Mouse (Mus musculus) MEL (cell line): ENCODE data around the gene Rerg. TPM values are rescaled to one million over a fixed set of nuclear protein-coding genes. Genes with fewer than 3 reads are reported as not detected.
A peak's percentile ranks its signal among the peaks of the same experiment; 100 is the strongest.

Source experiments
- DNase-seq: peaks from one replicate; pipeline ENCODE4 v3.0.0; 2011; ENCODE audit warnings: low read depth, low spot score
- H3K27ac ChIP-seq: 2 replicates; pipeline ENCODE4 v1.5.1; 2012; ENCODE audit warnings: low read depth, mild to moderate bottlenecking, control low read depth, low read length, moderate library complexity; ENCODE audit not compliant: control insufficient read depth
- H3K27me3 ChIP-seq, 2 experiments: fragments of 150-350 bp in 1 of 2; sonication (generic) in 1 of 2; 2 replicates each; pipeline ENCODE4 v1.6.1; 2012; ENCODE audit warnings: low read length in 2 of 2, mild to moderate bottlenecking in 2 of 2, improper control_type of control experiment in 1 of 2, moderate library complexity in 1 of 2; ENCODE audit not compliant: insufficient read depth in 2 of 2, control insufficient read depth in 1 of 2
- H3K36me3 ChIP-seq, 2 experiments: 2 replicates each; pipeline ENCODE4 v1.6.1; 2012 to 2014; ENCODE audit warnings: low read length in 2 of 2, improper control_type of control experiment in 1 of 2, inconsistent platforms in 1 of 2, mild to moderate bottlenecking in 1 of 2; ENCODE audit not compliant: insufficient read depth in 2 of 2, control insufficient read depth in 1 of 2
- H3K4me1 ChIP-seq, 2 experiments: fragments of 150-350 bp in 1 of 2; sonication (generic) in 1 of 2; 2 replicates each; pipeline ENCODE4 v1.6.1; 2012; ENCODE audit warnings: low read length in 2 of 2, improper control_type of control experiment in 1 of 2, mild to moderate bottlenecking in 1 of 2; ENCODE audit not compliant: insufficient read depth in 2 of 2, control insufficient read depth in 1 of 2
- H3K4me3 ChIP-seq, 2 experiments: fragments of 150-350 bp in 1 of 2; sonication (generic) in 1 of 2; 2 replicates each; pipeline ENCODE4 v1.5.1; 2012; ENCODE audit warnings: low read depth in 2 of 2, low read length in 2 of 2, mild to moderate bottlenecking in 2 of 2, moderate library complexity in 2 of 2, control low read depth in 1 of 2, improper control_type of control experiment in 1 of 2; ENCODE audit not compliant: control insufficient read depth in 1 of 2, insufficient read depth in 1 of 2
- H3K79me2 ChIP-seq: 2 replicates; pipeline ENCODE4 v1.6.1; 2012; ENCODE audit warnings: mild to moderate bottlenecking, low read length, moderate library complexity; ENCODE audit not compliant: control insufficient read depth, poor library complexity, insufficient read depth
- H3K9ac ChIP-seq: 2 replicates; pipeline ENCODE4 v1.6.1; 2012; ENCODE audit warnings: low read depth, mild to moderate bottlenecking, control low read depth, low read length, moderate library complexity; ENCODE audit not compliant: control insufficient read depth, poor library complexity, severe bottlenecking
- H3K9me3 ChIP-seq: fragments of 150-350 bp; sonication (generic); replicated peaks from 2 replicates; pipeline ENCODE4 v1.6.1; 2012; ENCODE audit warnings: mild to moderate bottlenecking, low read length, improper control_type of control experiment, moderate library complexity; ENCODE audit not compliant: insufficient read depth
- CHD1 ChIP-seq: IDR thresholded peaks from 2 replicates; pipeline ENCODE4 v1.6.1; 2012; ENCODE audit warnings: low read depth, mild to moderate bottlenecking, inconsistent platforms, low read length, improper control_type of control experiment
- CHD2 ChIP-seq: IDR thresholded peaks from 2 replicates; pipeline ENCODE4 v1.6.1; 2011; ENCODE audit warnings: low read length, improper control_type of control experiment
- CTCF ChIP-seq, 3 experiments: IDR thresholded peaks in 2 of 3; conservative IDR thresholded peaks in 1 of 3; 2 replicates each; pipeline ENCODE4 v1.5.1; 2011 to 2012; ENCODE audit warnings: low read length in 3 of 3, low read depth in 2 of 3, mild to moderate bottlenecking in 2 of 3, improper control_type of control experiment in 1 of 3, inconsistent platforms in 1 of 3, mixed read lengths in 1 of 3, moderate library complexity in 1 of 3; ENCODE audit not compliant: control insufficient read depth in 1 of 3, insufficient read depth in 1 of 3, poor library complexity in 1 of 3, severe bottlenecking in 1 of 3
- E2F4 ChIP-seq: IDR thresholded peaks from 2 replicates; pipeline ENCODE4 v1.6.1; 2011; ENCODE audit warnings: low read depth, low read length, improper control_type of control experiment, borderline replicate concordance
- ELF1 ChIP-seq: IDR thresholded peaks from 2 replicates; pipeline ENCODE4 v1.6.1; 2014; ENCODE audit warnings: low read depth, mild to moderate bottlenecking, inconsistent platforms, low read length, improper control_type of control experiment, moderate library complexity
- GABPA ChIP-seq: IDR thresholded peaks from 2 replicates; pipeline ENCODE4 v1.6.1; 2012; ENCODE audit warnings: low read depth, mild to moderate bottlenecking, inconsistent platforms, low read length, improper control_type of control experiment, moderate library complexity
- GATA1 ChIP-seq: IDR thresholded peaks from 2 replicates; pipeline ENCODE4 v1.6.1; 2011; ENCODE audit warnings: low read depth, low read length, improper control_type of control experiment
- JUND ChIP-seq: IDR thresholded peaks from 2 replicates; pipeline ENCODE4 v1.6.1; 2011; ENCODE audit warnings: low read depth, mild to moderate bottlenecking, improper control_type of control experiment, low read length
- MAZ ChIP-seq: IDR thresholded peaks from 2 replicates; pipeline ENCODE4 v1.6.1; 2012; ENCODE audit warnings: low read depth, mild to moderate bottlenecking, inconsistent platforms, low read length, improper control_type of control experiment
- NELFE ChIP-seq: IDR thresholded peaks from 2 replicates; pipeline ENCODE4 v1.6.1; 2011; ENCODE audit warnings: low read depth, low read length, improper control_type of control experiment
- POLR2AphosphoS2 ChIP-seq: IDR thresholded peaks from 2 replicates; pipeline ENCODE4 v1.6.1; 2011; ENCODE audit warnings: low read length, improper control_type of control experiment
- POLR2AphosphoS5 ChIP-seq: IDR thresholded peaks from 2 replicates; pipeline ENCODE4 v1.6.1; 2012; ENCODE audit warnings: low read depth, borderline replicate concordance, mild to moderate bottlenecking, inconsistent platforms, low read length, moderate library complexity, mixed read lengths
- SMC3 ChIP-seq: IDR thresholded peaks from 2 replicates; pipeline ENCODE4 v1.6.1; 2011; ENCODE audit warnings: low read depth, low read length, improper control_type of control experiment
- TAL1 ChIP-seq: IDR thresholded peaks from 2 replicates; pipeline ENCODE4 v1.6.1; 2012; ENCODE audit warnings: mild to moderate bottlenecking, inconsistent platforms, low read length, moderate library complexity, mixed read lengths
- ZMIZ1 ChIP-seq: IDR thresholded peaks from 2 replicates; pipeline ENCODE4 v1.6.1; 2012; ENCODE audit warnings: low read depth, mild to moderate bottlenecking, inconsistent platforms, low read length, improper control_type of control experiment, moderate library complexity
- polyA plus RNA-seq, 2 experiments: library from polyadenylated mRNA; stranded (reverse) in 1 of 2; unstranded in 1 of 2; fragments of >175 nt in 1 of 2; fragments of >200 nt in 1 of 2; gene quantifications; 2 replicates each; pipeline versions ENCODE4 v1.2.1 to v1.2.4; 2012; ENCODE audit warnings: low replicate concordance in 2 of 2, low read depth in 1 of 2; ENCODE audit not compliant: insufficient read length in 2 of 2, insufficient read depth in 1 of 2, missing spikeins in 1 of 2
- total RNA-seq: library from RNA; depleted of rRNA; stranded (reverse); fragments of 300-350 nt; gene quantifications from 2 replicates; pipeline ENCODE4 v1.2.3, GENCODE M21; 2012

The Rerg gene
- total and polyA plus RNA-seq, 3 experiments = not detected

DNA sequence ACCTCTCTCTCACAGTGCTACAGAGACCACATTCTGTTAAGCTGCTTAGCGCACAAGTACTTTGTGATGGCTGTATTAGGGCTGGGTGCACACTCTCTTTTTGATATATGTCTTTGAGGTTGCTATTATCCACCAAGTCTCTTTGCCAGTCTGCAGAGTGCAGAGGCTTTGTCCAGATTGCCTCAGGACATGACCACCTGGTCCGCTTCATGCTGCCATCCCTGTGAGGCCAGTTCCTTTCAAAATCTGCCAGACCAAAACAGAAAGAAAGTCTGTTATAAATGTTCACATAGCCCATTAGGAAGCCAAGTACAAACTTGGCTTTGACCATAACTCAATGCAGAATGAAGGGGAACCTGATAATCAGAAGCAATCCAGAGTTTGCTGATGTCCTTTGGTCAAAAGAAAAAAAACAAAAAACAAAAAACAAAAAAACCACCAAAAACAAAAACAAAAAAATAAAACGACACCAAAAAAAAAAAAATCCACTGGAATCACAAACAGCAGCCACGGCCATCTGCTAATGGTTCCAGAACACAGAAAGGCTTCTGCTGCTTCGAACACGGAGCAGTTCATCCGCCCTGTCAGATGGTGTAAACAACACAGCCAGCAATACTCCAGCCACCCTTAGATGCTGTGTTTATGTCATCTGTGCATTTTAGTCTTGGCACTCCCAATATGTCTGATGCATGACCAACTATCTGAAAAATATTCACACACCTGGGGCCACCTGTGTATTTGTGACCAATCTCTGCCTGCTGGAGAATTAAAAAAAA lies 68.2 kb downstream of the Rerg start:
- TF ChIP-seq CTCF (IDR thresholded peaks at IDR 0.05 in 2 of 3, conservative IDR thresholded peaks at IDR 0.05 in 1 of 3; ENCODE audit: control insufficient read depth in 1 of 3, insufficient read depth in 1 of 3, low read depth in 2 of 3, low read length in 3 of 3, poor library complexity in 1 of 3, severe bottlenecking in 1 of 3) = no peak
- no peak for TF ChIP-seq MAZ
- no peak for TF ChIP-seq JUND
- TF ChIP-seq POLR2AphosphoS5 = no peak
- TF ChIP-seq SMC3 = no peak
- no peak for TF ChIP-seq CHD2
- TF ChIP-seq TAL1 = no peak
- TF ChIP-seq, all 39 proteins: peak for 0
- H3K27me3 ChIP-seq = no peaks in the 10 kb centered on the region

DNA sequence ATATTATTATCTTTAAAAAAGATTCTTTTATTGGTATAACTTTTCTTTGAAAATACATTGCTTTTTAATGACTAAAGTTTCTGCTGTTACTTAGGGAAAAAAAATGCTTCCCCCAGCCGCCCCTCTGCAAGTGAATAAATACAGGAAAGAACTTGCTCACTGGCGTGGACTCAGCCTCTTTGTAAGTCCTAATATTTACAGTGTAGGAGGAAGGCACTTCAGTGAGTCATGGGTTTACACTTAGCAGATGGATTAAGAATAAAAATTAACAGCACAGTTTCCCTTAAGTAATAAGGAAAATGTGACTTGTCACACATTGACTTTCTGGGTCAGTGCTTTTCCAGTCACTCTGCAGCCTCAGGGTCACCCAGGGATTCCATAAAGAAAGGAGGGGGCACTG lies 70.0 kb downstream of the Rerg start:
- Histone ChIP-seq H3K79me2 (no peaks in the 10 kb centered on the region), H3K4me1 (no peaks in the 10 kb centered on the region), H3K9ac (no peak overlapping the region), H3K27ac (no peak overlapping the region), H3K9me3 (no peaks in the 10 kb centered on the region), H3K27me3 (no peaks in the 10 kb centered on the region), H3K36me3 (no peaks in the 10 kb centered on the region), H3K4me3 (no peak overlapping the region)
- TF ChIP-seq GATA1 = no peak
- TF ChIP-seq POLR2AphosphoS2 = no peak
- TF ChIP-seq NELFE = no peak
- no peak for TF ChIP-seq E2F4
- no peak for DNase-seq

More for the DNA sequence above, 68.2 kb downstream of the Rerg start:
- no peaks in the 10 kb centered on the region for H3K9me3 ChIP-seq
- no peaks in the 10 kb centered on the region for H3K4me1 ChIP-seq
- no peaks in the 10 kb centered on the region for H3K79me2 ChIP-seq
- H3K4me3 ChIP-seq = no peak overlapping the region
- no peaks in the 10 kb centered on the region for H3K36me3 ChIP-seq
- no peak overlapping the region for H3K27ac ChIP-seq
- H3K9ac ChIP-seq = no peak overlapping the region
- no peak for DNase-seq

DNA sequence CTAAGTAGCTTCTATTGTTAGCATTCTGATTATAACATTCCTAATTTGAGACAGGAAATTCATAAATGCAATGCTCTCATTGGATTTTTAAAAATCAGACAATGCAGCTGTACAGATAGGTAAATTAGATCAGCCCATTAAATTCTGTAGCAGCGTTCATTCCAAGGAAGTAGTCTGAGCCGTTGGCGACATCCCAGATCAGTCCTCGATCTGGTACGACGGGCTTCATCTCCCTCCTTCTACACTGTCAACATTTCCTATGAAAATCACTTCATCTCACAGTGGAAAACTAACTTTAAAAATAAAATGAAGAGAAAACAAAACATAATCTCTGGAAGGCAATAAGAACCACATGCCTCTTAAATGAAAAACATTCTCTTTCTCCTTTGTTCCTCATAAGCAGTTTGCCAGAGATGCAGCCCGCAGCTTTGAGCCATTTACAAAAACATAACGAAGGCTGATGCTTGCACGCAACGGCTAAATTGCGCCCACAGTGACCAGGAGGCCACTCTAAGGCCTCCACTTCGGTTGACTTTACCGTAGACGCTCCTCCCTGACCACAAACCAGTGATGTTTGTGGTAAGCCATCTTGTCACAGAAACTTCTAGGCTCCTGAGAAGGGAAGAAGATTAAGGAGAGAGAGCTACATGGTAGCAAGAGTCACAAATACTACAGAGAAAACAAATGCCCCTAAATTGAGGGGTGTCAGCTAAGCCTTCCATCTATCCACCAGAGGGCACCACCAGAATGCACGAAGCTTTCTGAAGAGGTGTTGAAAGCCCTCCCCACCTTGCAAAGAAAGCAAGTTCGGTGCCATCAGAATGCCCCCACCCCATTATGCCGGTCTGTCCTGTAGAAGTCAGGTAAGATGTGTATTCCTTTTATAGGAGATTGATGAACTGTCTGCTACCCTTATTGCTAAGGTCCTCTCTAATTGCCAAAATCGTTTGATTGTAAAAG lies 71.8 kb downstream of the Rerg start:
- no peaks in the 10 kb centered on the region for H3K27me3 ChIP-seq
- no peak overlapping the region for H3K27ac ChIP-seq
- no peaks in the 10 kb centered on the region for H3K4me1 ChIP-seq
- no peak for TF ChIP-seq GABPA
- no peak for TF ChIP-seq POLR2AphosphoS5
- no peak for TF ChIP-seq CHD1
- TF ChIP-seq JUND = no peak
- TF ChIP-seq ZMIZ1 = no peak
- TF ChIP-seq SMC3 = 0 out of 2 replicates have a peak, but pooled peaks have one; percentile 7
- no peak for TF ChIP-seq ELF1
- TF ChIP-seq MAZ = no peak
- TF ChIP-seq CTCF (IDR thresholded peaks at IDR 0.05 in 2 of 3, conservative IDR thresholded peaks at IDR 0.05 in 1 of 3; ENCODE audit: control insufficient read depth in 1 of 3, insufficient read depth in 1 of 3, low read depth in 2 of 3, low read length in 3 of 3, poor library complexity in 1 of 3, severe bottlenecking in 1 of 3) = peak in 1 of 3 experiments; percentile 7; a peak in 1 of 6 replicates
- no peak overlapping the region for H3K4me3 ChIP-seq
- no peak overlapping the region for H3K9ac ChIP-seq
- H3K36me3 ChIP-seq = no peaks in the 10 kb centered on the region
- no peak for DNase-seq
- no peaks in the 10 kb centered on the region for H3K9me3 ChIP-seq
- H3K79me2 ChIP-seq = no peaks in the 10 kb centered on the region
